Mouse (Mus musculus): ENCODE measurements around the gene Pde6d.

- peak; percentile 63; the same call in 1 of the 2 replicates for TF ChIP-seq CTCF (IDR thresholded peaks at IDR 0.05; ENCODE audit: control insufficient read depth, insufficient read depth, insufficient replicate concordance, low read depth, low read length)
- no peak for TF ChIP-seq POLR2A (IDR thresholded peaks at IDR 0.05; ENCODE audit: control insufficient read depth, low read depth, low read length)
Observed at GRCm38 (mm10) chr1:86527599-86528486, 54.6 kb downstream of the Pde6d start.
